Mouse (Mus musculus) olfactory bulb, adult 2 months (tissue): ENCODE measurements at regions not wholly inside any gene's neighbourhood (a gene's known extent, or its start where the extent isn't known, plus 50 kb on each side); places are given as distances from the start of the nearest gene placed in this dataset.

ENCODE experiments used
- CTCF ChIP-seq: fragments of 200-500 bp; IDR thresholded peaks from 2 replicates; pipeline ENCODE4 v1.5.1; 2012; ENCODE audit warnings: low read depth, mild to moderate bottlenecking, low read length, moderate library complexity; ENCODE audit not compliant: insufficient read depth
- POLR2A ChIP-seq: fragments of 200-500 bp; IDR thresholded peaks from 2 replicates; pipeline ENCODE4 v1.6.1; 2012; ENCODE audit warnings: mild to moderate bottlenecking, low read depth, low read length, moderate library complexity; ENCODE audit not compliant: insufficient read depth

DNA sequence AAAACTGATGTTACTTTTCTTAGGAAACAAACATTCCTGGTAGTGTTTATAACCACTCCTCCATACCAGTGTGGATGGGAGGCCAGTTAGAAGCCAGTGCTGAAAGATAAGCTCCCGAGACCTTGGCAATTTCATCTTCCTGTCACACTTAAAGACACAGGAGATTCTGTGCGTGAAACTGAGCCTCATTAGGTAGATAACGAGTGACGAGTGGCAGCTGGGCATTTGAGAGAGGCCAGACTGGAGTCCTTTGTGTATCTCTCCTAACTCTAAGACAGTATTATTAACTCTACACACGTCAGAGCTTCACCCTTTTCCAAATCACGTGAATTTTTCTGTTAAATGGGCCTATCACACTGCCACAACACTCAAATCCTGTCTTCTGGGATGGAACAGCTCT, 112.1 kb downstream of the 1190002N15Rik start:
- no peak for TF ChIP-seq CTCF
- no peak for TF ChIP-seq POLR2A
